Mouse (Mus musculus) olfactory bulb, adult 2 months (tissue): ENCODE data around the gene Zfhx3.

Experiments used
- CTCF ChIP-seq: fragments of 200-500 bp; IDR thresholded peaks from 2 replicates; pipeline ENCODE4 v1.5.1; 2012; ENCODE audit warnings: low read depth, mild to moderate bottlenecking, low read length, moderate library complexity; ENCODE audit not compliant: insufficient read depth
- POLR2A ChIP-seq: fragments of 200-500 bp; IDR thresholded peaks from 2 replicates; pipeline ENCODE4 v1.6.1; 2012; ENCODE audit warnings: mild to moderate bottlenecking, low read depth, low read length, moderate library complexity; ENCODE audit not compliant: insufficient read depth

DNA sequence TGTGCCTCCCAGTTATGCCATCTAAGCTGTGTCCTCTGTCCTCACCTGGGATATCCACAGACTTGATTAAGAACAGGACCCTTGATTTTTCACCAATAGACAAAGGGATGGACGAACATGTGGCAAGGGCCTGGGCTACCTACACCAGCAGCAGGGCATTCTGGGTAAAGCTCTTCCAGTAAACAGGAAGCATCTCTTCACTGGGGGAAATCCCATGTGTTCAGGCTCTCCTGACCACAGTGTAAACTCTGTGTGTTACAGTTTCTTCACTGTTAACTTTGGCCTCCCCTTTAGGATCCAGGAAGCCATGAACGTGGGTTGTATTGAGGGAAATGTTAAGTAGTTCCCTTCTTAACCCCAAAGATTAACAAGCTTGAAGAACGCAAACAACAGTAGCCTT lies 906.0 kb downstream of the Zfhx3 start:
- no peak for TF ChIP-seq POLR2A
- TF ChIP-seq CTCF = no peak
